Comparison of ENCODE assay signal across 20 mouse cellular contexts in the genomic region with DNA sequence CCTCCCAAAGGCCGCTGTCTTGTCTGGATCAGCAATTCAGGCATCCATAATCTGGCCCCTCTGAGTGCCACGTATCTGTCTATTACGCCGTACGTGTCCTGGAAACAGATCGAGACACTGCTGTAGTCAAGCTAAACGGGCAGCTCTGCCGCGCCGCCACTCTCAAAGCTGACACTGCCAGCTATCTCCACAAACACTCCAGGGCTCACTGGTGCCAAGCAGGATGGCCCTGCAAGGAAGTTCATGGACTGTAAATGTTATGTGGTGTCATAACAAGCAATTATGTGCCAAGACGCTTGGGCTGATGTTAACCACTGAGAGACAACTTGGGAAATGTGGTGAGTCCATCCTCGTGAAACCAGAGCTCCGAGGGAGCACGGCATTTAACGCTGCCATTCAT. TPM values are rescaled to one million over a fixed set of nuclear protein-coding genes. Genes with fewer than 3 reads are reported as not detected.
DNase-seq lines count a peak whose midpoint lies in the region; ATAC-seq and TF ChIP-seq lines count a peak whose summit lies in the region.
"Had no signal": no experiment of that assay in that cellular context is flagged by ENCODE, and none has a peak within 500 bp of the region (broad histone marks: within the 10 kb centered on the region; RNA-seq: fewer than 3 reads in every experiment).

No protein-coding gene starts in this region.

- no peak overlapping the region for H3K27ac ChIP-seq in lung, postnatal 0 days (ENCODE audit: low read length)
- H3K27ac ChIP-seq: embryonic facial prominence, embryonic 15.5 days; forebrain, embryonic 10.5 days; hindbrain, embryonic 12.5 days; intestine, embryonic 15.5 days; liver, embryonic 13.5 days; midbrain, embryonic 15.5 days had no signal

- H3K36me3 ChIP-seq in lung, postnatal 0 days (ENCODE audit: insufficient read depth, low read length): no peaks in the 10 kb centered on the region
- H3K36me3 ChIP-seq: embryonic facial prominence, embryonic 15.5 days; hindbrain, embryonic 12.5 days; intestine, embryonic 15.5 days; midbrain, embryonic 15.5 days had no signal

- intact Hi-C loops in heart, postnatal 10 days (cut with DNase I): loop anchor here (5.0 to 10.0 kb wide), 4 partner anchors 32 to 740 kb away; partner anchors contain the start of gene Rybp
- intact Hi-C loops in heart, postnatal 36 days (cut with DNase I): loop anchor here (2.0 to 5.0 kb wide), 2 partner anchors 34 to 842 kb away; no protein-coding TSS in a partner anchor

- no peak for TF ChIP-seq EP300 in lung, postnatal 0 days (IDR thresholded peaks at IDR 0.05)

- peak; percentile 36 to 41 for DNase-seq in cerebellum, postnatal 14 days
- DNase-seq in cerebellum, adult 11 months: no peak
- peak; percentile 30 to 49 for DNase-seq in heart, postnatal 10 days
- no peak for DNase-seq in heart, postnatal 36 days
- peak; percentile 26 for DNase-seq in lung, postnatal 0 days (ENCODE audit: low spot score)
- no peak for DNase-seq in lung, adult 18-20 months
- peak; percentile 41 for DNase-seq in brain, embryonic 14.5 days (ENCODE audit: low read depth)
- DNase-seq: B cell, adult 2 months; cerebellum, adult 18-20 months; kidney, postnatal 4 days; liver, embryonic 13.5 days; right cerebral cortex, adult 18-20 months; spleen, adult 18-20 months; thymus, adult 18-20 months had no signal

- no peak overlapping the region for H3K9ac ChIP-seq in lung, postnatal 0 days (replicated peaks; ENCODE audit: low read depth)
- H3K9ac ChIP-seq: embryonic facial prominence, embryonic 15.5 days; hindbrain, embryonic 12.5 days; intestine, embryonic 15.5 days; liver, embryonic 13.5 days; midbrain, embryonic 15.5 days had no signal

- TF ChIP-seq CTCF in lung, postnatal 0 days (IDR thresholded peaks at IDR 0.05): no peak
- TF ChIP-seq CTCF in brain, embryonic 14.5 days (IDR thresholded peaks at IDR 0.05; ENCODE audit: borderline replicate concordance, extremely low read depth, insufficient read depth, insufficient read length): no peak

- peak; percentile 21 for ATAC-seq in lung, postnatal 0 days

- H3K4me1 ChIP-seq in lung, postnatal 0 days (ENCODE audit: insufficient read depth, low read depth, low read length): no peaks in the 10 kb centered on the region
- H3K4me1 ChIP-seq: forebrain, embryonic 10.5 days had no signal

- no peak for TF ChIP-seq POLR2A in brain, embryonic 14.5 days (IDR thresholded peaks at IDR 0.05; ENCODE audit: borderline replicate concordance, extremely low read depth, insufficient read depth, insufficient read length, poor library complexity, severe bottlenecking)

- WGBS in lung, postnatal 0 days: 74% methylated on average over 15 of the region's 15 CpGs

- no peaks in the 10 kb centered on the region for H3K9me3 ChIP-seq in lung, postnatal 0 days (ENCODE audit: low read length)
- H3K9me3 ChIP-seq: embryonic facial prominence, embryonic 15.5 days; forebrain, embryonic 10.5 days; hindbrain, embryonic 12.5 days; intestine, embryonic 15.5 days; liver, embryonic 13.5 days; midbrain, embryonic 15.5 days had no signal

- no peak overlapping the region for H3K4me2 ChIP-seq in lung, postnatal 0 days (replicated peaks; ENCODE audit: low read depth, low read length)
- H3K4me2 ChIP-seq: embryonic facial prominence, embryonic 15.5 days; hindbrain, embryonic 12.5 days; intestine, embryonic 15.5 days; liver, embryonic 13.5 days; midbrain, embryonic 15.5 days had no signal

- no peak overlapping the region for H3K4me3 ChIP-seq in lung, postnatal 0 days (ENCODE audit: low read depth, low read length)
- H3K4me3 ChIP-seq: embryonic facial prominence, embryonic 15.5 days; forebrain, embryonic 10.5 days; hindbrain, embryonic 12.5 days; intestine, embryonic 15.5 days; liver, embryonic 13.5 days; midbrain, embryonic 15.5 days had no signal

- no peaks in the 10 kb centered on the region for H3K27me3 ChIP-seq in lung, postnatal 0 days (replicated peaks; ENCODE audit: insufficient read depth, low read length)
- H3K27me3 ChIP-seq: embryonic facial prominence, embryonic 15.5 days; hindbrain, embryonic 12.5 days; intestine, embryonic 15.5 days; liver, embryonic 13.5 days; midbrain, embryonic 15.5 days had no signal

RNA-seq across cellular contexts. Expression of gene Shq1, which starts 26.3 kb away (rescaled TPM):
- total RNA-seq in heart, postnatal 10 days (2021): 1 to 10 TPM; 4.6 to 5.3 TPM
- total RNA-seq in heart, postnatal 36 days (2021): 1 to 10 TPM; 2.5 to 3.5 TPM
- 5.9 and 6.7 TPM in 2 replicates for polyA plus RNA-seq in lung, postnatal 0 days (2015; fragmentation: Nextera tagmentation; extraction: Ambion mirVana)
- polyA plus RNA-seq in brain, embryonic 14.5 days (2012; rRNA removed): 6.0 and 8.7 TPM in 2 replicates

RNA-seq across cellular contexts. Expression of gene Gxylt2, which starts 59.9 kb away (rescaled TPM):
- total RNA-seq in heart, postnatal 10 days (2021): 10 to 100 TPM in 1 of 2 experiments, 1 to 10 TPM in 1; 9.8 to 10.8 TPM
- total RNA-seq in heart, postnatal 36 days (2021): 1 to 10 TPM; 3.1 TPM
- polyA plus RNA-seq in lung, postnatal 0 days (2015; fragmentation: Nextera tagmentation; extraction: Ambion mirVana): 2.2 and 2.8 TPM in 2 replicates
- polyA plus RNA-seq in brain, embryonic 14.5 days (2012; rRNA removed): 1.8 and 3.2 TPM in 2 replicates
- total RNA-seq: granulocyte monocyte progenitor cell, adult 5-6 weeks had no signal

Comparison
In these comparisons a context has a peak if more than half of its experiments do, and no peak if none do; other contexts are left out.
1. DNase-seq: peak in cerebellum, postnatal 14 days (2 of 2), heart, postnatal 10 days (2 of 2), lung, postnatal 0 days (single experiment) and brain, embryonic 14.5 days (single experiment); none in cerebellum, adult 11 months (single experiment), heart, postnatal 36 days (0 of 2) and lung, adult 18-20 months (0 of 2).